Mouse (Mus musculus): ENCODE results near the gene Tmprss11d. TPM values are rescaled to one million over a fixed set of nuclear protein-coding genes. Genes with fewer than 3 reads are reported as not detected.

Tmprss11d gene
- polyA plus RNA-seq, 1 experiment from 2014 or later, result not detected

DNA sequence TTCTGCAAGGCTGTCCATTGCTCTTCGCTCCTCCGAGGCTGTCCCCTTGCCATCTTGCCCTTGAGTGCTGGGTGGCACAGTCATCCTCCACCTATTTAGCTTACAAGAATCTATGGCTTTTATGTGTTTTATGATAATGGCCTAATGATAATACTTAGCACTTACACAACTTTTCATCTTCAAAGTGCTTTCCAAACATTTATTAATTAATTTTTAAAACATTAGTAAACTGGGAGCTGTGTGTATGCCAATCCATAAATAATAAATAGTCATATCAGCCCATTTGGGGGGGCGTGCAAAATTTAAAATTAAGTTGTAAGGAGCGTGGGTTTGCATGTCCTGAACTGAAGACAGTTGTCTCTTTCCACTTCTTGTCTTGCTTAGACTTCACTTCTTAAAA lies 84.0 kb downstream of the Tmprss11d start, which contains the start of gene Tmprss11c:
TSS of gene Tmprss11c (minus strand) at position 101 of the 400 bp plus-strand sequence.
- no peak within 1 kb of the TSS for H3K9ac ChIP-seq
- WGBS, result 80% methylated on average over 4 of the region's 4 CpGs
- no peaks in the 10 kb centered on the region for H3K27me3 ChIP-seq
- H3K4me1 ChIP-seq, result no peaks in the 10 kb centered on the region
- no peak within 1 kb of the TSS for H3K4me2 ChIP-seq
- H3K27ac ChIP-seq, result no peak within 1 kb of the TSS
- no peaks in the 10 kb centered on the region for H3K36me3 ChIP-seq
- H3K4me3 ChIP-seq, result no peak within 1 kb of the TSS
- ATAC-seq (ENCODE audit: insufficient number of reproducible peaks, low FRiP score, low TSS enrichment, low read depth), result no peak
- no peaks in the 10 kb centered on the region for H3K9me3 ChIP-seq

Other genes with a start within 250 kb of the Tmprss11d start
- 10.4 and 12.2 TPM in 2 replicates for gene Uba6, start 200.6 kb downstream of the Tmprss11d start, polyA plus RNA-seq (2015; fragmentation: Nextera tagmentation; extraction: Ambion mirVana)
- gene Gnrhr, start 175.5 kb downstream of the Tmprss11d start, polyA plus RNA-seq (2015; fragmentation: Nextera tagmentation; extraction: Ambion mirVana), result not detected in 2 replicates
- gene Tmprss11c, start 84.1 kb downstream of the Tmprss11d start, polyA plus RNA-seq (2015; fragmentation: Nextera tagmentation; extraction: Ambion mirVana), result not detected in 2 replicates
- gene Tmprss11a, start 95.6 kb upstream of the Tmprss11d start, polyA plus RNA-seq (2015; fragmentation: Nextera tagmentation; extraction: Ambion mirVana), result not detected in 2 replicates
- gene Tmprss11g, start 145.2 kb upstream of the Tmprss11d start, polyA plus RNA-seq (2015; fragmentation: Nextera tagmentation; extraction: Ambion mirVana), result 0.06 TPM in 2 replicates